Mouse (Mus musculus) B cell, adult 2 months (primary cell): ENCODE data around the gene Mgam.
"Not testable (repeated sequence)": the region's sequence is repeated elsewhere in the genome, so short reads cannot be mapped to it uniquely, and the experiment has no call there.

ENCODE experiments used
- DNase-seq, 2 experiments: peaks; one replicate each; pipeline ENCODE4 v3.0.0; 2022

Gene Mgam

DNA sequence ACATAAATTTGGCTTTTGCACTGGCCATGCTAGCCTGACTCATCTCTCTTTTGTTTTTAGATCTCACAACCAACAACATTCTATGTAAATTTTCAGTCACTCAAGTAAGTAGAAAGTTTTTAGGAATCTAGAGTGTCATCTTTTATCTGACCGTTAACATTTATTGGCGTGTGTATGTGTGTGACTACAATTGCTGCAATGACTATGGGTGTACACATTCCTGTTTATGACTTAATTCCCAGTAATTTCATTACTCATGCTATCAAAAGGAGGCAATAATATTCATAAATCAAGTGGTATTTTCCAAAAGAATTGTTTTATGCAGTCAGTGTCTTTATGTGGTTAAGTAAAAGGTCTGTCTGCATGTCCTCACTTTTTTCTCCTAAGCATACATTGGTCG, 110.9 kb downstream of the Mgam start:
- no peak for DNase-seq

DNA sequence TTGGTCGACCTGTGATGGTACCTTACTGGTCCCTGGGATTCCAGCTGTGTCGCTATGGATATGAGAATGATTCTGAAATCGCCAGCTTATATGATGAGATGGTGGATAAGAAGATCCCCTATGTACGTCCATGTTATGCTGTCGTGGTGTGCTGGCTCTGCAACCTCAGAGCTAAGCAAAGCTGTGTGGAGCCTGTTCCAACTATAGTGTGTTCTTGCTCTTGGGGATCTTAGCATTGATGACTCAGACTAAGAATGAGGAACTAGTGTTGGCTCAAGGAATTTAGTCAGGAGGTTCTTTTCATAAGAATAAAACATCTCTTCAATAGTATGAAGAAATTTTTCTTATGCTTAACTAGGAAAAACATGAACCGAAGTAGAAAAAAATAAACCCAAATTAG, 120.4 kb downstream of the Mgam start:
- not testable (repeated sequence) for DNase-seq

- no peak for DNase-seq
Measured at GRCm38 (mm10) chr6:40755948-40756347, 127.3 kb downstream of the Mgam start.

GRCm38 (mm10) chr6:40757346-40757745, 128.7 kb downstream of the Mgam start:
- not testable (repeated sequence) for DNase-seq

- no peak for DNase-seq
Measured at GRCm38 (mm10) chr6:40774656-40775055, 146.0 kb downstream of the Mgam start.

- no peak for DNase-seq
Measured at GRCm38 (mm10) chr6:40778458-40778857, 149.8 kb downstream of the Mgam start.

DNA sequence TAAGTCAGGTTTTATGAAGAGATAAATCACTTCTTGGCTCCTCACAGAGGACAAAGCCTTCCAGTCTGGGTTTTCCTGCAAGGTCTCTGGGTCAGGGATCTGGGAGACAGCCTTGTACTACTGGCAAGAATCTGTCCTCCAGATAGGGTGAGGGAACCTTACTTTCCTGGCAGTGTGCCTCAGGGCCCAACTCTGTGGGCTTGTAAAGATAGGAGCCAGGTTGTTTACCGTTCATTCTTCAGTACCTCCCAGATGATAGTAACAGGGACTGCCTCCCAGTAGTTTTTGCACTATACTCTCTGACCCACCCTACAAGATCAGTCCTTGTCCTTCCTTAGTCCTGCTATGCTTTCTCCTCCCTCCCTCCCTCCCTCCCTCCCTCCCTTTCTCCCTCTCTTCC, 155.0 kb downstream of the Mgam start:
- DNase-seq: no peak

DNA sequence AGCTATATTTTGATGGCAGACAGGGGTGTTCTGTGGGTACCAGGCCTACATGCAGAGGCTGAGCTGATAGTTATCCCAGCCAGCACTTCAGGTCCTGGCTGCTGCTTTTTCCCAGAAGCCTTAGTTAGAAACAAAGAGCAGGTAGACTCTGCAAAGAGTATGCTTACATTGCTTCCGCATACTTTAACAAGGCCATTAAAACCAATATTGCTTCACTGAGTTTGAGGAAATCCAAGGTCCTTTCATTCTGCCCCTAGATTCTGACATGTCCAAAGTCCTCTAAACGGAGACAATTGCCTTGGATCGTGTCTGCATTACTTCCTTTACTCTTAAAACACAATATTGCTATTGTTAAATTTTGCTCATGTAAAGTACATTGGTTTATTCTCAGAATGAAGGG, 155.7 kb downstream of the Mgam start:
- no peak for DNase-seq

DNA sequence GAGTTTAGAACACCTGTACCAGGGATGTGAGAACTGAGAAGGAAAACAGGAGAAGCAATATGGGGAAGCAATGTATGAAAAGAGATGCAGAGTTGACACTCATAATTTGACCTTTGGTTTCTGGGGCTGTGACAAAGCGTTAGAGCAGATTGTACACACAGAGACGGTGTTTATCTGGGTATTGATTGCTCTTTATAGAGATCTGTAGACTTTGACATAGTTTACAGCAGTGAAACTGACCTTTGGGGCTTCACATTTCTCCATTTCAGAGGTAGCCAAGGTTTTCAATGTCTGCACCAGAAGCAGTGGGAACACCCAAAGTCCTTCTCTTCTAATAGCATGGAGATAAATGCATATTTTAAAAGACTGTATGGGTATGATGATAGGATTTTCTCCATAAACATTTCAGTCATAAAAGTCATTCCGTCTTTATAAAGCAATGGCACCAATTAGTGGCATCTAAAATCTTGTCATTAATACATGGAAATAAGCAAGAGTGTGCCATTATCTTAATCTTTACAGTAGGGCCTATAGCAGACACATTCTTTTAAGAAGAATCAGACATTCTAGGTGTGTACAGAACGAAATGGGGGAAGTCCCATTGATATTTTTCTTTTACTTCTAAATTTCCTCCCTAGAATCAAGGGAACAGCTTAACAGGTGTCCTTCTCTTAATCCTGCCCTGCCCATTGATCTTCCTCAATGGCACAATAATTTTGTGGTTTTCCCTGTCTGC, 166.6 kb downstream of the Mgam start:
- no peak for DNase-seq

GRCm38 (mm10) chr6:40818237-40818902, 189.7 kb downstream of the Mgam start:
- no peak for DNase-seq
